Mouse (Mus musculus): Measurements from ENCODE around the gene 4833427G06Rik. TPM values are rescaled to one million over a fixed set of nuclear protein-coding genes. Genes with fewer than 3 reads are reported as not detected.
A peak's percentile ranks its signal among the peaks of the same experiment; 100 is the strongest.
"Not testable (repeated sequence)": the region's sequence is repeated elsewhere in the genome, so short reads cannot be mapped to it uniquely, and the experiment has no call there.

4833427G06Rik gene
- total RNA-seq (2021) = not detected
- long read RNA-seq, experiment 1 = 0 reads
- long read RNA-seq, experiment 2 = 0 reads

GRCm38 (mm10) chr9:51101756-51102425 is at the start of gene 4833427G06Rik:
Gene 4833427G06Rik, minus strand, starts transcription at chr9:51102078.
- DNase-seq (ENCODE audit: low spot score in 2 of 2) = peak in 1 of 2 experiments; percentile 43

- DNase-seq (ENCODE audit: low spot score in 2 of 2) = no peak
These were observed 45.4 kb upstream of the 4833427G06Rik start for GRCm38 (mm10) chr9:51147294-51147693.

- DNase-seq (ENCODE audit: low spot score in 2 of 2) = no peak
These were observed 44.6 kb upstream of the 4833427G06Rik start for GRCm38 (mm10) chr9:51146496-51146895.

- DNase-seq (ENCODE audit: low spot score in 2 of 2) = no peak
These were observed 42.3 kb upstream of the 4833427G06Rik start for GRCm38 (mm10) chr9:51144218-51144617.

- no peak for DNase-seq (ENCODE audit: low spot score in 2 of 2)
These were observed 41.6 kb upstream of the 4833427G06Rik start for GRCm38 (mm10) chr9:51143437-51143836.

GRCm38 (mm10) chr9:51140711-51141110 is 38.8 kb upstream of the 4833427G06Rik start:
- DNase-seq (ENCODE audit: low spot score in 2 of 2) = no peak

GRCm38 (mm10) chr9:51139401-51139800 is 37.5 kb upstream of the 4833427G06Rik start:
- not testable (repeated sequence) for DNase-seq (ENCODE audit: low spot score in 2 of 2)

- no peak for DNase-seq (ENCODE audit: low spot score in 2 of 2)
These were observed 36.4 kb upstream of the 4833427G06Rik start for GRCm38 (mm10) chr9:51138301-51138700.

GRCm38 (mm10) chr9:51137836-51138235 is 36.0 kb upstream of the 4833427G06Rik start:
- no peak for DNase-seq (ENCODE audit: low spot score in 2 of 2)

- DNase-seq (ENCODE audit: low spot score in 2 of 2) = no peak
These were observed 35.6 kb upstream of the 4833427G06Rik start for GRCm38 (mm10) chr9:51137432-51137831.

GRCm38 (mm10) chr9:51136985-51137384 is 35.1 kb upstream of the 4833427G06Rik start:
- DNase-seq (ENCODE audit: low spot score in 2 of 2) = no peak

- DNase-seq (ENCODE audit: low spot score in 2 of 2) = no peak
These were observed 12.9 kb upstream of the 4833427G06Rik start for GRCm38 (mm10) chr9:51114767-51115166.

- no peak for DNase-seq (ENCODE audit: low spot score in 2 of 2)
These were observed 3.9 kb upstream of the 4833427G06Rik start for GRCm38 (mm10) chr9:51105751-51106150.

- peak in 1 of 2 experiments; percentile 45 for DNase-seq (ENCODE audit: low spot score in 2 of 2)
These were observed 2.1 kb upstream of the 4833427G06Rik start for GRCm38 (mm10) chr9:51103808-51104514.

- peak; percentile 24 to 53 for DNase-seq (ENCODE audit: low spot score in 2 of 2)
These were observed 1.3 kb upstream of the 4833427G06Rik start for GRCm38 (mm10) chr9:51102963-51103807.

GRCm38 (mm10) chr9:51096306-51096705 is 5.6 kb downstream of the 4833427G06Rik start:
- DNase-seq (ENCODE audit: low spot score in 2 of 2) = no peak

- DNase-seq (ENCODE audit: low spot score in 2 of 2) = no peak
These were observed 8.2 kb downstream of the 4833427G06Rik start for GRCm38 (mm10) chr9:51093697-51094096.

- no peak for DNase-seq (ENCODE audit: low spot score in 2 of 2)
These were observed 20.3 kb downstream of the 4833427G06Rik start for GRCm38 (mm10) chr9:51081614-51082013.

- peak; percentile 58 to 81 for DNase-seq (ENCODE audit: low spot score in 2 of 2)
These were observed 24.9 kb downstream of the 4833427G06Rik start, which contains the start of gene Layn for GRCm38 (mm10) chr9:51076979-51077315. Gene Layn, minus strand, starts transcription at chr9:51077094.

GRCm38 (mm10) chr9:51076300-51076978 is 25.4 kb downstream of the 4833427G06Rik start:
- peak in 1 of 2 experiments; percentile 9 for DNase-seq (ENCODE audit: low spot score in 2 of 2)

- DNase-seq (ENCODE audit: low spot score in 2 of 2) = peak in 1 of 2 experiments; percentile 10
These were observed 26.1 kb downstream of the 4833427G06Rik start for GRCm38 (mm10) chr9:51075780-51076179.
